Mouse (Mus musculus): Measurements from ENCODE around the gene Acsm5. TPM values are rescaled to one million over a fixed set of nuclear protein-coding genes. Genes with fewer than 3 reads are reported as not detected.
"Not testable (repeated sequence)": the region's sequence is repeated elsewhere in the genome, so short reads cannot be mapped to it uniquely, and the experiment has no call there.

Acsm5 gene
- total RNA-seq, 2 experiments from 2014 or later = not detected

GRCm38 (mm10) chr7:119542445-119542844, 23.2 kb downstream of the Acsm5 start:
- DNase-seq = no peak
- intact Hi-C loops (cut with DNase I) = no loop called here

- no peak for DNase-seq
- intact Hi-C loops (cut with DNase I) = no loop called here
Observed at GRCm38 (mm10) chr7:119545572-119545971, 26.3 kb downstream of the Acsm5 start.

DNA sequence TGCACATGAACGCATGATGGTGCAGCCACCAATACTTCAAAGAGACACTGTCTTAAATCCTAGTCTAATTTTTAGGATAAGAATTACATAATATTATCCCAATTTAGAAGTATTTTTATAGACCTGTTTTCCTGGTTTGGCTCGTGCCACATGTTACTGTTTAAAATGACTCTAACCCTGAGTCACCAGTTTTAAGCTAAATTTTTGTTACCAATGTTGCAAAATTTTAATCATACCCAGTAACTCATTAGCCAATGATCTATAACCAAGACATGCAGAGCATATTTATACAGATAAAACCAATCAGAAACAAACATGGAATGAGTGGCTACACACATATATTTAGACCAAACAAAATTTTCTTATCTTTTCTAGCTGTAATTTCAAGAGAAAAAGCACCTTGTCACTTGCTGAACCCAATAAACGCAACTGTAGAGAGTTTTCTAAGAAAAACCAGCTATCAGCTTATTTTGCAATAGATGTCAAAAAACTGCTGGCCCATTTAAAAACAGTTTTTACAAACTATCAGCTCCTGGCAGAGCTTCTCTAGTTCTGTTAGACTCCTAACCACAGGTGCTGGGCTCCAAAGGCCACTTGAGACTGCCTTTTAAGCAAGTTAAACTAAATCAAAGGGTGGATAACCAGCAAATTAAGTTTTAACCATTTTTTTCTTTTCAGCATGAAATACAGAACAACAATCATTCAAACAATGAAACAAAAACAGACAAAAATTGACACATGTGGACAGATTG, 31.4 kb downstream of the Acsm5 start:
- intact Hi-C loops (cut with DNase I) = no loop called here
- no peak for DNase-seq

DNA sequence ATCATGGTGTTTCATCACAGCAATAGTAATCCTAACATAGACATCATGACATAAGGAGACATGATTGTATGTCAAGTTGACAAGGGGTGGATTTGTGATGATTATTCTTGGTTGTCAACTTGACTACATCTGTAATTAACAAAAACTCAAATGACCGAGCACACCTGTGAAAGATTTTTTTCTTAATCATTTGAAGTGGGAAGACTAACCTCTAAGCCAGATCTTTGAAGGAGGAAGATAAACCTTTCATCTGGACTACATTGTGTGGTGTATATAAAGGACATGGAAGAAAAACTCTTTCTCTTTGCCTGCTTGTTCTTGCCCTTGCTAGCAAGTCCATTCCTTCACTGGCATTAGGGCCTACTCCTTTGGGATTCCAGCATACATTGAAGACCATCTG, 34.8 kb downstream of the Acsm5 start, which contains the start of gene Acsm2:
Gene Acsm2, plus strand, starts transcription at position 301 of the 400 bp plus-strand sequence.
- DNase-seq = no peak
- intact Hi-C loops (cut with DNase I) = no loop called here

DNA sequence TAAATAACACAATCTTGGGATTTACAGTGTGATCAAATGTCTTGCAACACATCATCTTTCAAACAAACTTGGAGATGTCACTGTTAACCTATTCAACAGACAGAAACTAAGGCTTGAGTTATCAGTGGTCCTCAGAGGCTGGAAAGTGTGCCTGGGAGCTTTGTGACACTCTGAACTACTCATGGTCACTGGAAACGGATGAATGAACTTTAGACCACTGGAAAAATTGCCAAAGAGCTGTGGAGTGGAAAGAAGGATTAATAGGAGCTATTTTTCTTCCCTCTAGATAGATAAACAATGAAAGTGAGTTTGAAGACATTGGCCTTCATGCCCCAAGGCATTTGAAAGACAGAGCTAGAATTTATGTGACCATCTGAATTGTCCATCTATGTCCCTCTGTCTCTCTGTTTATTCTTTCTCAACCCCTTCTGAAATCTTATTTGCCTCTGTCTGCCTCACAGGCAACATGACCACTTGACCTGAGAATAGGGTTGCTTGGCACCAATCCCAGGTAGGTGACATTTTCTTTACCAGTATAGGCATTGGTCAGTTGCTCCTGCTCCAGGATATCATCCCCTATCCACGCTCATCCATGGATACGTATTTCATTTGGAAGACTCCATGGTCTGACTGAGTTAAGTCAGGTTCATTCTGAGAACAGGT, 40.7 kb downstream of the Acsm5 start:
- no peak for DNase-seq
- intact Hi-C loops (cut with DNase I) = no loop called here

GRCm38 (mm10) chr7:119560452-119560835, 41.2 kb downstream of the Acsm5 start:
- intact Hi-C loops (cut with DNase I) = no loop called here

GRCm38 (mm10) chr7:119561441-119561840, 42.2 kb downstream of the Acsm5 start:
- intact Hi-C loops (cut with DNase I) = no loop called here
- DNase-seq = no peak

More at GRCm38 (mm10) chr7:119560452-119560835, 41.2 kb downstream of the Acsm5 start:
- DNase-seq = no peak

GRCm38 (mm10) chr7:119562476-119562875, 43.2 kb downstream of the Acsm5 start:
- DNase-seq; intact Hi-C loops (cut with DNase I): not testable (repeated sequence)

- no peak for DNase-seq
- intact Hi-C loops (cut with DNase I) = no loop called here
Observed at GRCm38 (mm10) chr7:119594530-119595107, 75.4 kb downstream of the Acsm5 start.

Other genes with a start within 250 kb of the Acsm5 start
- gene Gp2, start 60.2 kb upstream of the Acsm5 start, total RNA-seq (2021) = not detected
- gene Umod, start 40.2 kb upstream of the Acsm5 start, total RNA-seq (2021) = not detected
- not detected for gene Pdilt, start 4.0 kb downstream of the Acsm5 start, total RNA-seq (2021)
- not detected for gene Acsm2, start 34.9 kb downstream of the Acsm5 start, total RNA-seq (2021)
- gene Acsm1, start 87.6 kb downstream of the Acsm5 start, total RNA-seq (2021) = not detected
- gene Acsm4, start 170.6 kb downstream of the Acsm5 start, total RNA-seq (2021) = not detected
- 10 to 100 TPM; 51.0 to 54.0 TPM for gene Thumpd1, start 201.3 kb downstream of the Acsm5 start, total RNA-seq (2021)
- not detected for gene Acsm3, start 241.5 kb downstream of the Acsm5 start, total RNA-seq (2021)

All from left cerebral cortex, postnatal 4 days (tissue).